Mouse (Mus musculus) monocyte, adult 5-6 weeks (primary cell): ENCODE data around the gene Hoxa11. TPM values are rescaled to one million over a fixed set of nuclear protein-coding genes. Genes with fewer than 3 reads are reported as not detected.

Experiments
- ATAC-seq: fragments of 153-309, 156-312 bp; replicated peaks from 2 replicates; pipeline ENCODE4 v1.8.0; 2017; ENCODE audit warnings: mild to moderate bottlenecking; ENCODE audit not compliant: low TSS enrichment, insufficient number of reproducible peaks, severe bottlenecking, poor library complexity, low FRiP score
- total RNA-seq: library from RNA; stranded (forward); fragments of 200-1000, 200-491, 200-594 nt; gene quantifications from 3 replicates; pipeline ENCODE4 v1.2.3, GENCODE M21; 2017

Gene Hoxa11
- total RNA-seq, result not detected in 3 replicates

GRCm38 (mm10) chr6:52245757-52246142 is at the start of gene Hoxa11:
Hoxa11 (minus strand) TSS chr6:52245810.
- ATAC-seq, result no peak

- ATAC-seq, result no peak
Measured at GRCm38 (mm10) chr6:52294616-52295015, 49.0 kb upstream of the Hoxa11 start.

GRCm38 (mm10) chr6:52292328-52292727 is 46.7 kb upstream of the Hoxa11 start:
- no peak for ATAC-seq

GRCm38 (mm10) chr6:52291021-52291860 is 45.6 kb upstream of the Hoxa11 start:
- ATAC-seq, result no peak

- no peak for ATAC-seq
Measured at GRCm38 (mm10) chr6:52290186-52290585, 44.6 kb upstream of the Hoxa11 start.

GRCm38 (mm10) chr6:52283896-52284295 is 38.3 kb upstream of the Hoxa11 start:
- ATAC-seq, result no peak

- ATAC-seq, result no peak
Measured at GRCm38 (mm10) chr6:52281084-52281483, 35.5 kb upstream of the Hoxa11 start.

- ATAC-seq, result no peak
Measured at GRCm38 (mm10) chr6:52276920-52277319, 31.3 kb upstream of the Hoxa11 start.

GRCm38 (mm10) chr6:52276382-52276781 is 30.8 kb upstream of the Hoxa11 start:
- no peak for ATAC-seq

- ATAC-seq, result no peak
Measured at GRCm38 (mm10) chr6:52275563-52276280, 30.1 kb upstream of the Hoxa11 start.

- ATAC-seq, result no peak
Measured at GRCm38 (mm10) chr6:52274576-52274975, 29.0 kb upstream of the Hoxa11 start.

GRCm38 (mm10) chr6:52273656-52274280 is 28.2 kb upstream of the Hoxa11 start:
- no peak for ATAC-seq

- ATAC-seq, result no peak
Measured at GRCm38 (mm10) chr6:52272766-52273655, 27.4 kb upstream of the Hoxa11 start.

- ATAC-seq, result no peak
Measured at GRCm38 (mm10) chr6:52270494-52271480, 25.2 kb upstream of the Hoxa11 start.

- no peak for ATAC-seq
Measured at GRCm38 (mm10) chr6:52268756-52269155, 23.1 kb upstream of the Hoxa11 start.

GRCm38 (mm10) chr6:52268341-52268740 is 22.7 kb upstream of the Hoxa11 start:
- no peak for ATAC-seq

GRCm38 (mm10) chr6:52267691-52268090 is 22.1 kb upstream of the Hoxa11 start:
- ATAC-seq, result no peak

- ATAC-seq, result no peak
Measured at GRCm38 (mm10) chr6:52267221-52267620, 21.6 kb upstream of the Hoxa11 start.
